Mouse (Mus musculus): Measurements from ENCODE around the gene Fbxl12. TPM values are rescaled to one million over a fixed set of nuclear protein-coding genes. Genes with fewer than 3 reads are reported as not detected.
A peak's percentile ranks its signal among the peaks of the same experiment; 100 is the strongest.

Fbxl12 gene
- total RNA-seq, 1 experiment = 13.0 TPM

GRCm38 (mm10) chr9:20677892-20678291, 33.3 kb upstream of the Fbxl12 start:
- H3K9me3 ChIP-seq (ENCODE audit: control insufficient read depth, insufficient read depth, low read depth, low read length) = no peaks in the 10 kb centered on the region
- H3K9ac ChIP-seq (ENCODE audit: insufficient read depth, low read depth, low read length, poor library complexity, severe bottlenecking) = no peak overlapping the region
- no peak overlapping the region for H3K4me3 ChIP-seq (ENCODE audit: insufficient read depth in 1 of 2, low read depth in 1 of 2, low read length in 2 of 2, poor library complexity in 1 of 2, severe bottlenecking in 1 of 2)
- no peaks in the 10 kb centered on the region for H3K36me3 ChIP-seq (ENCODE audit: control insufficient read depth, insufficient read depth, low read length, poor library complexity, severe bottlenecking)
- H3K27ac ChIP-seq (ENCODE audit: insufficient read depth, low read depth, low read length, poor library complexity, severe bottlenecking) = no peak overlapping the region
- no peak for DNase-seq (ENCODE audit: low read depth, low spot score)
- H3K4me1 ChIP-seq (ENCODE audit: control insufficient read depth in 2 of 2, insufficient read depth in 2 of 2, low read length in 2 of 2, poor library complexity in 1 of 2) = no peaks in the 10 kb centered on the region
- TF ChIP-seq ZC3H11A (IDR thresholded peaks at IDR 0.05; ENCODE audit: borderline replicate concordance, low read depth, low read length) = no peak
- no peak for TF ChIP-seq ZNF384 (IDR thresholded peaks at IDR 0.05; ENCODE audit: low read depth, low read length)
- TF ChIP-seq HCFC1 (IDR thresholded peaks at IDR 0.05; ENCODE audit: borderline replicate concordance, insufficient read depth, low read length) = no peak
- TF ChIP-seq MAFK (IDR thresholded peaks at IDR 0.05; ENCODE audit: insufficient read depth, low read depth, low read length) = no peak
- no peak for TF ChIP-seq CHD2 (IDR thresholded peaks at IDR 0.05; ENCODE audit: low read depth, low read length)
- in situ Hi-C loops (cut with MboI; ENCODE audit: low sequenced_read_pairs in 2 of 2, unreplicated experiment in 2 of 2) = no loop called here

- Histone ChIP-seq H3K36me3 (ENCODE audit: control insufficient read depth, insufficient read depth, low read length, poor library complexity, severe bottlenecking) (no peaks in the 10 kb centered on the region), H3K27ac (ENCODE audit: insufficient read depth, low read depth, low read length, poor library complexity, severe bottlenecking) (no peak overlapping the region), H3K4me3 (ENCODE audit: insufficient read depth in 1 of 2, low read depth in 1 of 2, low read length in 2 of 2, poor library complexity in 1 of 2, severe bottlenecking in 1 of 2) (peak overlapping the region in 1 of 2 experiments; percentile 23; a peak in 2 of 4 replicates), H3K9me3 (ENCODE audit: control insufficient read depth, insufficient read depth, low read depth, low read length) (no peaks in the 10 kb centered on the region), H3K4me1 (ENCODE audit: control insufficient read depth in 2 of 2, insufficient read depth in 2 of 2, low read length in 2 of 2, poor library complexity in 1 of 2) (peaks cover 0 to 2% of the 10 kb centered on the region in 2 experiments; a peak in 1 of 4 replicates), H3K9ac (ENCODE audit: insufficient read depth, low read depth, low read length, poor library complexity, severe bottlenecking) (no peak overlapping the region; the same call in 1 of the 2 replicates)
- no peak for DNase-seq (ENCODE audit: low read depth, low spot score)
- in situ Hi-C loops (cut with MboI; ENCODE audit: low sequenced_read_pairs in 2 of 2, unreplicated experiment in 2 of 2) = no loop called here
- TF ChIP-seq ZC3H11A (IDR thresholded peaks at IDR 0.05; ENCODE audit: borderline replicate concordance, low read depth, low read length) (no peak), MAFK (IDR thresholded peaks at IDR 0.05; ENCODE audit: insufficient read depth, low read depth, low read length) (no peak), ZNF384 (IDR thresholded peaks at IDR 0.05; ENCODE audit: low read depth, low read length) (no peak), CHD2 (IDR thresholded peaks at IDR 0.05; ENCODE audit: low read depth, low read length) (no peak), HCFC1 (IDR thresholded peaks at IDR 0.05; ENCODE audit: borderline replicate concordance, insufficient read depth, low read length) (no peak)
These were observed 27.5 kb upstream of the Fbxl12 start for GRCm38 (mm10) chr9:20672047-20672446.

GRCm38 (mm10) chr9:20668065-20668464, 23.5 kb upstream of the Fbxl12 start:
- no peak for DNase-seq (ENCODE audit: low read depth, low spot score)
- Histone ChIP-seq H3K36me3 (ENCODE audit: control insufficient read depth, insufficient read depth, low read length, poor library complexity, severe bottlenecking) (peaks cover 15% of the 10 kb centered on the region), H3K4me1 (ENCODE audit: control insufficient read depth in 2 of 2, insufficient read depth in 2 of 2, low read length in 2 of 2, poor library complexity in 1 of 2) (peaks cover 0 to 11% of the 10 kb centered on the region in 2 experiments; a peak in 1 of 4 replicates), H3K4me3 (ENCODE audit: insufficient read depth in 1 of 2, low read depth in 1 of 2, low read length in 2 of 2, poor library complexity in 1 of 2, severe bottlenecking in 1 of 2) (no peak overlapping the region), H3K9ac (ENCODE audit: insufficient read depth, low read depth, low read length, poor library complexity, severe bottlenecking) (no peak overlapping the region), H3K9me3 (ENCODE audit: control insufficient read depth, insufficient read depth, low read depth, low read length) (no peaks in the 10 kb centered on the region), H3K27ac (ENCODE audit: insufficient read depth, low read depth, low read length, poor library complexity, severe bottlenecking) (no peak overlapping the region)
- no peak for TF ChIP-seq CHD2 (IDR thresholded peaks at IDR 0.05; ENCODE audit: low read depth, low read length)
- no peak for TF ChIP-seq HCFC1 (IDR thresholded peaks at IDR 0.05; ENCODE audit: borderline replicate concordance, insufficient read depth, low read length)
- no peak for TF ChIP-seq ZNF384 (IDR thresholded peaks at IDR 0.05; ENCODE audit: low read depth, low read length)
- TF ChIP-seq ZC3H11A (IDR thresholded peaks at IDR 0.05; ENCODE audit: borderline replicate concordance, low read depth, low read length) = no peak
- TF ChIP-seq MAFK (IDR thresholded peaks at IDR 0.05; ENCODE audit: insufficient read depth, low read depth, low read length) = no peak
- in situ Hi-C loops (cut with MboI; ENCODE audit: low sequenced_read_pairs in 2 of 2, unreplicated experiment in 2 of 2) = no loop called here

- H3K27ac ChIP-seq (ENCODE audit: insufficient read depth, low read depth, low read length, poor library complexity, severe bottlenecking) = no peak overlapping the region
- H3K9me3 ChIP-seq (ENCODE audit: control insufficient read depth, insufficient read depth, low read depth, low read length) = no peaks in the 10 kb centered on the region
- no peak for TF ChIP-seq ZNF384 (IDR thresholded peaks at IDR 0.05; ENCODE audit: low read depth, low read length)
- no peak for TF ChIP-seq MAFK (IDR thresholded peaks at IDR 0.05; ENCODE audit: insufficient read depth, low read depth, low read length)
- TF ChIP-seq ZC3H11A (IDR thresholded peaks at IDR 0.05; ENCODE audit: borderline replicate concordance, low read depth, low read length) = no peak
- no peak for TF ChIP-seq HCFC1 (IDR thresholded peaks at IDR 0.05; ENCODE audit: borderline replicate concordance, insufficient read depth, low read length)
- TF ChIP-seq CHD2 (IDR thresholded peaks at IDR 0.05; ENCODE audit: low read depth, low read length) = no peak
- H3K36me3 ChIP-seq (ENCODE audit: control insufficient read depth, insufficient read depth, low read length, poor library complexity, severe bottlenecking) = peaks cover 29% of the 10 kb centered on the region
- no peak overlapping the region for H3K9ac ChIP-seq (ENCODE audit: insufficient read depth, low read depth, low read length, poor library complexity, severe bottlenecking)
- no peak for DNase-seq (ENCODE audit: low read depth, low spot score)
- peaks cover 0 to 12% of the 10 kb centered on the region in 2 experiments; a peak in 2 of 4 replicates for H3K4me1 ChIP-seq (ENCODE audit: control insufficient read depth in 2 of 2, insufficient read depth in 2 of 2, low read length in 2 of 2, poor library complexity in 1 of 2)
- in situ Hi-C loops (cut with MboI; ENCODE audit: low sequenced_read_pairs in 2 of 2, unreplicated experiment in 2 of 2) = no loop called here
- H3K4me3 ChIP-seq (ENCODE audit: insufficient read depth in 1 of 2, low read depth in 1 of 2, low read length in 2 of 2, poor library complexity in 1 of 2, severe bottlenecking in 1 of 2) = no peak overlapping the region
These were observed 22.0 kb upstream of the Fbxl12 start for GRCm38 (mm10) chr9:20666510-20667034.

Data from ES-E14 (cell line).